Mouse (Mus musculus) heart, postnatal 0 days (tissue): ENCODE data around the gene March10.

Source experiments
- CTCF ChIP-seq: IDR thresholded peaks from 2 replicates; pipeline ENCODE4 v1.5.1; 2016; ENCODE audit warnings: antibody characterized with exemption, control low read depth, low read depth
- EP300 ChIP-seq: IDR thresholded peaks from 2 replicates; pipeline ENCODE4 v1.6.1; 2016; ENCODE audit warnings: antibody characterized with exemption, low read depth

DNA sequence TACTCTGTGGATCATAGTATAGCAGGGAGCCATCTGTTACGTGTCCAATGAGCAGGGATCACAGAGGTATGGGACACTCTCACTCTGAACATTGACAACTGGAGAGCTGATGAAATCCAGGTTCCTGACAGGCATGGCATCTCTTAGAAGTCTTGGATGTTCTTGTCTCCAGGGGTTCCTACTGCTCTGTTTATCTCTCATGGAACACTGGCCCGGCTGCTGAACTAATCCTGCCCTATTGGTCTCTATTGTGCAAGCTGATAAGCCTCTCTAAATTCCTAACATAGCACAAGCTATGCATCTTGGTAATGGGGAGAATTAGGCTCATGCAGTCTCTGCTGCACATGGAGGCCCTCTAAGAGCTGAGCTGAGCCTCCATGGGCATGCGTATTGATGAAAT, 48.5 kb upstream of the March10 start:
- TF ChIP-seq CTCF (no peak), EP300 (no peak)
